ENCODE assay signal across 34 mouse cellular contexts in genomic region chr9:72462427-72462826, GRCm38 (mm10).
"Had no signal": no experiment of that assay in that cellular context is flagged by ENCODE, and none has a peak within 500 bp of the region (broad histone marks: within the 10 kb centered on the region; RNA-seq: fewer than 3 reads in every experiment).

No protein-coding gene starts in this region.

- H3K4me3 ChIP-seq: heart, embryonic 12.5 days; heart, embryonic 13.5 days; heart, embryonic 15.5 days; hindbrain, embryonic 10.5 days; hindbrain, embryonic 12.5 days; hindbrain, embryonic 13.5 days; hindbrain, embryonic 15.5 days; intestine, embryonic 15.5 days; kidney, embryonic 15.5 days; layer of hippocampus, adult 2 months; left cerebral cortex, adult 2 months had no signal

- DNase-seq: heart, postnatal 10 days; heart, postnatal 14 days; heart, postnatal 36 days; kidney, adult 11 months; kidney, adult 18-20 months; kidney, adult 2 months; kidney, adult 8-10 months; kidney, adult 9 months; kidney, postnatal 10 days; kidney, postnatal 14 days; kidney, postnatal 25 days; kidney, postnatal 36 days; kidney, postnatal 4 days; layer of hippocampus, adult 9-11 months; layer of hippocampus, postnatal 36 days had no signal

- H3K36me3 ChIP-seq: hindbrain, embryonic 15.5 days had no signal

- H3K9me3 ChIP-seq: heart, embryonic 12.5 days; heart, embryonic 13.5 days; heart, embryonic 15.5 days; hindbrain, embryonic 10.5 days; hindbrain, embryonic 12.5 days; hindbrain, embryonic 13.5 days; hindbrain, embryonic 15.5 days; intestine, embryonic 15.5 days; kidney, embryonic 15.5 days had no signal

- H3K4me1 ChIP-seq: hindbrain, embryonic 10.5 days; hindbrain, embryonic 12.5 days; hindbrain, embryonic 13.5 days; hindbrain, embryonic 15.5 days; intestine, embryonic 15.5 days; kidney, embryonic 15.5 days had no signal

- H3K4me2 ChIP-seq: heart, embryonic 11.5 days; heart, embryonic 12.5 days; heart, embryonic 13.5 days; heart, embryonic 15.5 days; hindbrain, embryonic 12.5 days; hindbrain, embryonic 13.5 days; hindbrain, embryonic 14.5 days; hindbrain, embryonic 15.5 days; intestine, embryonic 15.5 days; kidney, embryonic 15.5 days had no signal

- ATAC-seq: hindbrain, embryonic 16.5 days; hindbrain, postnatal 0 days; inflammation-experienced regulatory T-cells, adult 6 months; intestine, embryonic 15.5 days; intestine, embryonic 16.5 days; intestine, postnatal 0 days had no signal

- H3K27ac ChIP-seq: heart, embryonic 13.5 days; heart, embryonic 15.5 days; hindbrain, embryonic 10.5 days; hindbrain, embryonic 12.5 days; hindbrain, embryonic 13.5 days; hindbrain, embryonic 14.5 days; hindbrain, embryonic 15.5 days; hindbrain, postnatal 0 days; intestine, embryonic 15.5 days; kidney, embryonic 15.5 days; kidney, postnatal 0 days; layer of hippocampus, adult 2 months; left cerebral cortex, adult 2 months had no signal

- H3K9ac ChIP-seq: heart, embryonic 12.5 days; heart, embryonic 13.5 days; heart, embryonic 15.5 days; hindbrain, embryonic 12.5 days; hindbrain, embryonic 13.5 days; hindbrain, embryonic 14.5 days; hindbrain, embryonic 15.5 days; intestine, embryonic 15.5 days; kidney, embryonic 15.5 days had no signal

- H3K27me3 ChIP-seq: heart, embryonic 12.5 days; heart, embryonic 13.5 days; heart, embryonic 15.5 days; hindbrain, embryonic 12.5 days; hindbrain, embryonic 13.5 days; hindbrain, embryonic 15.5 days; intestine, embryonic 15.5 days; kidney, embryonic 15.5 days had no signal
